Mouse (Mus musculus) bone marrow macrophage, adult 2 months (primary cell): ENCODE measurements around the gene Rin2.

Experiments
- CTCF ChIP-seq: IDR thresholded peaks from 2 replicates; pipeline ENCODE4 v1.5.1; 2012; ENCODE audit warnings: low read depth, mild to moderate bottlenecking, low read length, moderate library complexity
- POLR2A ChIP-seq: IDR thresholded peaks from 2 replicates; pipeline ENCODE4 v1.6.1; 2012; ENCODE audit warnings: mild to moderate bottlenecking, low read depth, low read length, borderline replicate concordance

DNA sequence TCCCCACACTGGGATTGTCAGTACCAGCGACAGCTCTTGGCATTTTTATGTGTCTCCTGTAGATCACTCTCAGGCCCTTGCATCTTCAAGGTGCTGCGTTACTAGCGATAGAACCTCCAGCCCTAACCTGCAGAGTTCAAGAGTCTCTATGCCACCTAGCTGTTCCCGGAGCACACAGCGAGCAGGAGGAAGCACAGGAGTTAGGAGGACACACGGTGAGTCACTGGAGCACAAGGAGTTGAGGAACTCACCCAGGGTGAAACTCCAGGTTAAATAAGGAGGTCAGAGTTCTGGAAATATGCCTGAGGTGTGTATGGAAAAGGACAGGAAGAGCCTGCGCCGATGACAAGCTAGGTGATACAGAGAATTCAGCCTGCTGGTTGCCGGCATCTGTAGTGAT lies 5.7 kb downstream of the Rin2 start:
- TF ChIP-seq POLR2A (no peak), CTCF (no peak)
